Mouse (Mus musculus): Measurements from ENCODE around the gene Desi1.

DNA sequence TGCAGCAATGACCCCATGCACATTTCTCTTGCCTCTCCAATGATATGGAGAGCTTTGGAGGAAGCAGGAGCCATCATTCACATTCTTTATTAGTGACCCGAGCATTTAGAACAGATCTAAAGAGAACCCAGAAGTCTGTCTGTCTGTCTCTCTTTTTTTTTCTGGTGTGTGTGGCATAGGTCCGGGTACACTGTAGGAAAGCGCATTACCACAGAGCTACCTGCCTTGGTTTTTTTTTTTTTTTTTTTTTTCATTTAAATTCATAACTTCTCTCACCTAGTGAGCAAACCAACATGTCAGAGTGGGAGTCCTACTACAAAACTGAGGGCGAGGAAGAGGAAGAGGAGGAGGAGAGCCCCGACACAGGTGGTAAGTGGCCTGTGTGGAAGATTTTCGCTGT lies 16.8 kb downstream of the Desi1 start:
- no peak for TF ChIP-seq CTCF (IDR thresholded peaks at IDR 0.05; ENCODE audit: low read depth)
- no peak for TF ChIP-seq EP300 (IDR thresholded peaks at IDR 0.05; ENCODE audit: low read depth)
